Mouse (Mus musculus) brown adipose tissue, adult 24 weeks (tissue): ENCODE data around the gene Abce1. TPM values are rescaled to one million over a fixed set of nuclear protein-coding genes. Genes with fewer than 3 reads are reported as not detected.
A peak's percentile ranks its signal among the peaks of the same experiment; 100 is the strongest.
"Not testable (repeated sequence)": the region's sequence is repeated elsewhere in the genome, so short reads cannot be mapped to it uniquely, and the experiment has no call there.

Experiments
- H3K27ac ChIP-seq: fragments of 200-500 bp; replicated peaks from 2 replicates; pipeline ENCODE4 v1.5.1; 2012; ENCODE audit warnings: low read depth, mild to moderate bottlenecking, low read length
- H3K4me1 ChIP-seq: fragments of 200-500 bp; 2 replicates; pipeline ENCODE4 v1.6.1; 2012; ENCODE audit warnings: low read length, mixed read lengths; ENCODE audit not compliant: control insufficient read depth, insufficient read depth, insufficient read length
- H3K4me3 ChIP-seq: fragments of 200-500 bp; 2 replicates; pipeline ENCODE4 v1.5.1; 2012; ENCODE audit warnings: low read depth, mild to moderate bottlenecking, low read length, moderate library complexity; ENCODE audit not compliant: insufficient read depth
- polyA plus RNA-seq: library from polyadenylated mRNA; stranded (reverse); fragments of >200 nt; gene quantifications from 2 replicates; pipeline ENCODE4 v1.2.4, GENCODE M21; 2012; ENCODE audit not compliant: missing spikeins, insufficient read depth, insufficient read length

The Abce1 gene
- polyA plus RNA-seq, 1 experiment, result 49.3 TPM

DNA sequence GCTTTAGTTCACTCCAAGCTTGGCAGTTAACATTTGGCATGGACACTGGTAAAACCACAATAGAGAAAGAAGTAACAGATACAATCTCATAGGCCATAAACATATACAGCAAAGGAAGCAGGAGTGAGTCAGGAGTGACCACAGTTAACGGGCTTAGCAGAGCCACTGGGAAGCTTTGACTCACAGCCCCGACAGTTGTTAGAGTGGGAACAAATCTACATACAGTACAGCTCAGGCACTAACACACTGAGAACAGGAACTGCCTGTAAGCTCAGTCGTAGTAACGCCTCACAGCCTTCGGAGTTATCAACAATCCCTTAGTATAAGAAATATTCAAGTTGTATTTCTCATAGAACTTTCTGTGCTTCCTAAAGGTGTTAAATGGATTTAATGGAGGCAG lies 32.5 kb downstream of the Abce1 start:
- H3K4me3 ChIP-seq, result no peak overlapping the region
- H3K4me1 ChIP-seq, result peaks cover 2% of the 10 kb centered on the region; the same call in 1 of the 2 replicates
- no peak overlapping the region for H3K27ac ChIP-seq

- H3K27ac ChIP-seq, result no peak overlapping the region
- no peak overlapping the region for H3K4me3 ChIP-seq
- peaks cover 2% of the 10 kb centered on the region; the same call in 1 of the 2 replicates for H3K4me1 ChIP-seq
These were observed 35.1 kb downstream of the Abce1 start for GRCm38 (mm10) chr8:79676461-79676860.

DNA sequence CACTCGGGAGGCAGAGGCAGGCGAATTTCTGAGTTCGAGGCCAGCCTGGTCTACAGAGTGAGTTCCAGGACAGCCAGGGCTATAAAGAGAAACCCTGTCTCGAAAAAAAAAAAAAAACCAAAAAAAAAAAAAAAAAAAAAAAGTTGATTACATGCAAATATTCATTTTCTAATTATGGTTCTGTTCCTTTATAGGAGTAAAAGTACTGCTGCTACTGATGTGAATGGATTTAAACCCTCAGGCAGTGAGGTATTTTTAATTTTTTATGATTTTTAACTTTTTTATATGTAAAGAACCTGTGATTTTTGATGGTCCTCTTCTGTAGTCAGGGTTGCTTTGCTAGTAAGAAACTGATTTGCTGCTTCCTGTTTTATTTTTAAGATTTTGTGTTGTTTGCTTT lies 52.8 kb downstream of the Abce1 start:
- H3K4me3 ChIP-seq, H3K4me1 ChIP-seq, H3K27ac ChIP-seq: not testable (repeated sequence)

GRCm38 (mm10) chr8:79653736-79654135 lies 57.8 kb downstream of the Abce1 start:
- Histone ChIP-seq H3K4me3 (no peak overlapping the region), H3K4me1 (no peaks in the 10 kb centered on the region; the same call in 1 of the 2 replicates), H3K27ac (peak overlapping the region; percentile 84)

GRCm38 (mm10) chr8:79650158-79650814 lies 61.3 kb downstream of the Abce1 start:
- H3K4me1 ChIP-seq, result no peaks in the 10 kb centered on the region; the same call in none of the 2 replicates
- H3K4me3 ChIP-seq, result no peak overlapping the region
- H3K27ac ChIP-seq, result no peak overlapping the region

DNA sequence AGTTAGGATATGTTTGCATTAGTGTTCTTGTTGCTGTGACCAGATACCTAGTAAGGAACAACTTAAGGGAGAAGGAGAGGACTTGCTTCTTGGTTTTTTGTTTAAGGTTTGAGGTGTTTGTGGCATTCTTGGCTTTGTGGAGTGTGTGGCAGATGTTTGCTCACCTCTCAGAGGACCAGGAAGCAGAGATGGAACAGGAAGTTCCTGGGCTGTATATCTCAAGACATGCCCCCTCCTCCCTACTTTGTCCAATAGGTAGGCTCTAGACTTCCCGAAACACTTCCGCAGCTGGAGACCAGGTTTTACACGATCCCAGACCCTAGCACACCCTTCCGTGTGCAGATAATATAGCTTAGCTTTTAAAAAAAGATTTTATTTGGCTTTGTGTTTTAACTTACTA lies 62.0 kb downstream of the Abce1 start:
- Histone ChIP-seq H3K4me1 (no peaks in the 10 kb centered on the region; the same call in none of the 2 replicates), H3K4me3 (no peak overlapping the region), H3K27ac (no peak overlapping the region)

- H3K27ac ChIP-seq, result no peak overlapping the region
- H3K4me1 ChIP-seq, result peaks cover 5% of the 10 kb centered on the region
- H3K4me3 ChIP-seq, result 0 out of 2 replicates have a peak overlapping the region, but pooled peaks have one; percentile 11
These were observed 70.4 kb downstream of the Abce1 start for GRCm38 (mm10) chr8:79641119-79641518.

- H3K4me1 ChIP-seq, result peaks cover 5% of the 10 kb centered on the region
- peak within 1 kb of the TSS; percentile 69 for H3K27ac ChIP-seq
- H3K4me3 ChIP-seq, result peak within 1 kb of the TSS; percentile 94
These were observed 71.7 kb downstream of the Abce1 start, which contains the start of gene Otud4 for GRCm38 (mm10) chr8:79639586-79640451. Gene Otud4, plus strand, starts transcription at chr8:79639618.

- peaks cover 5% of the 10 kb centered on the region for H3K4me1 ChIP-seq
- H3K4me3 ChIP-seq, result peak overlapping the region; percentile 94
- H3K27ac ChIP-seq, result peak overlapping the region; percentile 69
These were observed 72.6 kb downstream of the Abce1 start for GRCm38 (mm10) chr8:79638707-79639549.

DNA sequence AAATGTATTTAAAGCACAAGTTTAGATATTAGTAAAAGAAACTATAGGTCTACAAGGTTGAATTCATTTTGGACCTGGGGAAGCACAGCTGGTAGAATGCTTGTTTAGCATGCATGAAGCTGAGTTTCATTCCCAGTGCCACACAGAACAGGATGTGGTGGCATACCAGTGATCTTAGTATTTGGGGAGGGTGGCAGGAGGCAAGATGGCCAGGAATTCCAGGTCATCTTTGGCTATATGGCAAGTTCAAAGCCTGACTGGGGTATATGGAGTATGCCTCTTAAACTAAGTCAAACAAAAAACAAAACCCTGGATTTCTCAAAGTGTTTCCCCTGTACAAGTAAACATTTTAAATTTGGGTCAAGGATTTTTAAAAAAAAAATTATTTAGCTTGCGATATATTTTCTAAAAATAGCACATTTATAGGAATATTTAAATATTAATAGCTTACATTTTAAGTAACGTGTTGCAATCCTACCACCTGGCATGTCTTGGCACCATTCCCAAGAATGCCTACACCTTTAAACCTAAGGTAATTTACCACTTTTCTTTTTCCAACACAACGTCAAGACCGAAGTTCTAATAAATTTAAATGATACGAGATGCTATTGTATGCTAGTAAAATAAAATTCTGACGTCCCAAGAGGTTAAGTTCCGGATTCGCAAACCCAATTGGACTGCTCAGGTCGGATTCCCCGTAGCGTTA lies 73.4 kb downstream of the Abce1 start:
- Histone ChIP-seq H3K4me1 (peaks cover 4% of the 10 kb centered on the region), H3K4me3 (peak overlapping the region; percentile 90), H3K27ac (no peak overlapping the region)

DNA sequence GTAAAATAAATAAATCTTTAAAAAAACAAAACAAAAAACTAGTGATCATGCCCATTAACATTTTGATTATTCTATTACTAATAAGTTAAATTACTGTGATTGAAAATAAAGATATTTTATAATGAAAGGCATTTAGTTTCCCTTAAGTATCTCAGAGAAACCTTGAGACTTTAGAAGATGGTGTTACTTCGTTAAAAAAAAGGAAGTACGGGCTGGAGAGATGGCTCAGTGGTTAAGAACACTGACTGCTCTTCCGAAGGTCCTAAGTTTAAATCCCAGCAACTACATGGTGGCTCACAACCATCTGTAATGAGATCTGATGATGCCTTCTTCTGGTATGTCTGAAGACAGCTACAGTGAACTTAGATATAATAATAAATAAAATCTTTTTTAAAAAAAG lies 74.3 kb downstream of the Abce1 start:
- Histone ChIP-seq H3K27ac (no peak overlapping the region), H3K4me1 (peaks cover 3% of the 10 kb centered on the region; the same call in 1 of the 2 replicates), H3K4me3 (no peak overlapping the region)

DNA sequence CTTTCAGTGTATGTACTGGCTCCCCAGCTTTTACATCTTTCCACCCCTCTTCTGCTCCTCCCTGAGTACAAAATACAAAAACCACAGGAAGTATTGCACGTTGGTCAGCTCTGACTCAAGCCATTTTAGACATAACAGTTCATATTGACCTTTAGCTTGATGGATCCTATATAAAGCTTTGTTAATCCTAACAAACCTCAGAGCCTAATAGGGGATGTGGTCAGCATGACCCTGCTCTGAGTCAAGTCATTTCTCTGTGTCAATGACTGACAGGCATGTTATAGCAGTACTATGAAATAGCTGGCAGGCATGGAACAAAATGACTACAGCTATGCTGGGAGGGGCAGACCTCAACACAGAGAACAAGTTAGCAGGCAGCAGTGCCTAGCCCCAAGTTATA lies 75.4 kb downstream of the Abce1 start:
- Histone ChIP-seq H3K27ac (no peak overlapping the region), H3K4me3 (no peak overlapping the region), H3K4me1 (peaks cover under 1% of the 10 kb centered on the region; the same call in 1 of the 2 replicates)

GRCm38 (mm10) chr8:79635491-79635890 lies 76.0 kb downstream of the Abce1 start:
- H3K4me3 ChIP-seq, result no peak overlapping the region
- H3K27ac ChIP-seq, result no peak overlapping the region
- H3K4me1 ChIP-seq, result no peaks in the 10 kb centered on the region
